Mouse (Mus musculus): ENCODE results near the gene Ppm1g. TPM values are rescaled to one million over a fixed set of nuclear protein-coding genes. Genes with fewer than 3 reads are reported as not detected.
A peak's percentile ranks its signal among the peaks of the same experiment; 100 is the strongest.

The Ppm1g gene
- total RNA-seq, 2 experiments from 2014 or later: 72.6 to 78.5 TPM

- DNase-seq (ENCODE audit: extremely low spot score in 1 of 2, low spot score in 2 of 2): peak; percentile 34 to 37
- H3K4me3 ChIP-seq: no peak within 1 kb of the TSS
- intact Hi-C loops (cut with DNase I): no loop called here
Observed at GRCm38 (mm10) chr5:31251541-31252101, 31.1 kb upstream of the Ppm1g start, which contains the start of gene Krtcap3. TSS of gene Krtcap3 (plus strand) at chr5:31251691.

GRCm38 (mm10) chr5:31250716-31251115 lies 30.2 kb upstream of the Ppm1g start:
- TF ChIP-seq CTCF (IDR thresholded peaks at IDR 0.05): no peak

More at GRCm38 (mm10) chr5:31251541-31252101, 31.1 kb upstream of the Ppm1g start, which contains the start of gene Krtcap3:
- H3K27ac ChIP-seq: no peak within 1 kb of the TSS; the same call in 1 of the 2 replicates
- TF ChIP-seq CTCF (IDR thresholded peaks at IDR 0.05): no peak

GRCm38 (mm10) chr5:31242191-31242590 lies 21.7 kb upstream of the Ppm1g start:
- peak overlapping the region; percentile 96 for H3K4me3 ChIP-seq
- TF ChIP-seq CTCF (IDR thresholded peaks at IDR 0.05): no peak
- intact Hi-C loops (cut with DNase I): no loop called here
- H3K27ac ChIP-seq: no peak overlapping the region
- no peak for DNase-seq (ENCODE audit: extremely low spot score in 1 of 2, low spot score in 2 of 2)

More at GRCm38 (mm10) chr5:31250716-31251115, 30.2 kb upstream of the Ppm1g start:
- intact Hi-C loops (cut with DNase I): no loop called here
- Histone ChIP-seq H3K27ac (no peak overlapping the region), H3K4me3 (no peak overlapping the region)
- no peak for DNase-seq (ENCODE audit: extremely low spot score in 1 of 2, low spot score in 2 of 2)

GRCm38 (mm10) chr5:31241522-31242034 lies 21.1 kb upstream of the Ppm1g start:
- intact Hi-C loops (cut with DNase I): loop anchor here (2.0 kb wide), 1 partner anchor 53 kb away; no protein-coding TSS in a partner anchor
- TF ChIP-seq CTCF (IDR thresholded peaks at IDR 0.05): no peak
- peak overlapping the region; percentile 20; the same call in 1 of the 2 replicates for H3K27ac ChIP-seq
- no peak for DNase-seq (ENCODE audit: extremely low spot score in 1 of 2, low spot score in 2 of 2)
- peak overlapping the region; percentile 96 for H3K4me3 ChIP-seq

- no peak; the same call in none of the 2 replicates for TF ChIP-seq CTCF (IDR thresholded peaks at IDR 0.05)
- Histone ChIP-seq H3K27ac (peak within 1 kb of the TSS; percentile 95), H3K4me3 (peak within 1 kb of the TSS; percentile 96)
- DNase-seq (ENCODE audit: extremely low spot score in 1 of 2, low spot score in 2 of 2): peak; percentile 95 to 96
- intact Hi-C loops (cut with DNase I): loop anchor here (1.0 to 2.0 kb wide), 2 partner anchors 21 to 54 kb away; partner anchors contain the start of gene Ppm1g
Observed at GRCm38 (mm10) chr5:31240637-31241521, 20.4 kb upstream of the Ppm1g start, which contains the start of the genes Nrbp1 and Gm9970. TSS of gene Nrbp1 (plus strand) at chr5:31240864. TSS of gene Gm9970 (minus strand) at chr5:31241232.

GRCm38 (mm10) chr5:31226641-31227040 lies 6.2 kb upstream of the Ppm1g start:
- intact Hi-C loops (cut with DNase I): no loop called here
- no peak for TF ChIP-seq CTCF (IDR thresholded peaks at IDR 0.05)
- no peak overlapping the region for H3K4me3 ChIP-seq
- H3K27ac ChIP-seq: no peak overlapping the region
- DNase-seq (ENCODE audit: extremely low spot score in 1 of 2, low spot score in 2 of 2): no peak

GRCm38 (mm10) chr5:31222696-31223095 lies 2.2 kb upstream of the Ppm1g start:
- intact Hi-C loops (cut with DNase I): loop anchor here (1.0 kb wide), 1 partner anchor 106 kb away; no protein-coding TSS in a partner anchor
- Histone ChIP-seq H3K4me3 (no peak overlapping the region), H3K27ac (no peak overlapping the region)
- no peak for TF ChIP-seq CTCF (IDR thresholded peaks at IDR 0.05)
- no peak for DNase-seq (ENCODE audit: extremely low spot score in 1 of 2, low spot score in 2 of 2)

GRCm38 (mm10) chr5:31221304-31221945 lies 938 bp upstream of the Ppm1g start:
- H3K4me3 ChIP-seq: peak overlapping the region; percentile 97
- peak; percentile 44 for TF ChIP-seq CTCF (IDR thresholded peaks at IDR 0.05)
- H3K27ac ChIP-seq: peak overlapping the region; percentile 88
- DNase-seq (ENCODE audit: extremely low spot score in 1 of 2, low spot score in 2 of 2): no peak
- intact Hi-C loops (cut with DNase I): no loop called here

GRCm38 (mm10) chr5:31219911-31220447 lies 508 bp downstream of the Ppm1g start:
- Histone ChIP-seq H3K4me3 (peak overlapping the region; percentile 97), H3K27ac (peak overlapping the region; percentile 90)
- TF ChIP-seq CTCF (IDR thresholded peaks at IDR 0.05): peak; percentile 8
- DNase-seq (ENCODE audit: extremely low spot score in 1 of 2, low spot score in 2 of 2): peak in 1 of 2 experiments; percentile 45
- intact Hi-C loops (cut with DNase I): loop anchor here (1.0 kb wide), 1 partner anchor 20 kb away; the partner anchor contains the start of gene Nrbp1

GRCm38 (mm10) chr5:31219474-31219873 lies 1.0 kb downstream of the Ppm1g start:
- peak overlapping the region; percentile 97 for H3K4me3 ChIP-seq
- TF ChIP-seq CTCF (IDR thresholded peaks at IDR 0.05): no peak
- peak overlapping the region; percentile 90; the same call in 1 of the 2 replicates for H3K27ac ChIP-seq
- intact Hi-C loops (cut with DNase I): no loop called here
- DNase-seq (ENCODE audit: extremely low spot score in 1 of 2, low spot score in 2 of 2): no peak

- TF ChIP-seq CTCF (IDR thresholded peaks at IDR 0.05): peak; percentile 55
- no peak for DNase-seq (ENCODE audit: extremely low spot score in 1 of 2, low spot score in 2 of 2)
- H3K27ac ChIP-seq: no peak overlapping the region
- H3K4me3 ChIP-seq: peak overlapping the region; percentile 97
- intact Hi-C loops (cut with DNase I): no loop called here
Observed at GRCm38 (mm10) chr5:31219070-31219469, 1.4 kb downstream of the Ppm1g start.
